Mouse (Mus musculus): ENCODE measurements around the gene Spp1. TPM values are rescaled to one million over a fixed set of nuclear protein-coding genes. Genes with fewer than 3 reads are reported as not detected.

Spp1 gene
- polyA plus RNA-seq, 1 experiment from 2014 or later, result 2.0 TPM

GRCm38 (mm10) chr5:104405051-104405450 lies 29.9 kb upstream of the Spp1 start:
- WGBS, result 73% methylated on average over 3 of the region's 3 CpGs
- no peak for ATAC-seq (ENCODE audit: insufficient number of reproducible peaks, low FRiP score)
- Histone ChIP-seq H3K9me3 (replicated peaks) (no peaks in the 10 kb centered on the region), H3K9ac (no peak overlapping the region), H3K4me3 (no peak overlapping the region), H3K27ac (ENCODE audit: poor library complexity, severe bottlenecking) (no peak overlapping the region), H3K27me3 (replicated peaks) (no peaks in the 10 kb centered on the region), H3K36me3 (no peaks in the 10 kb centered on the region), H3K4me2 (no peak overlapping the region), H3K4me1 (replicated peaks) (peaks cover 4% of the 10 kb centered on the region; the same call in 1 of the 2 replicates)

GRCm38 (mm10) chr5:104406756-104407155 lies 28.2 kb upstream of the Spp1 start:
- no peaks in the 10 kb centered on the region for H3K36me3 ChIP-seq
- WGBS, result 19% methylated on average over 3 of the region's 3 CpGs
- no peak overlapping the region for H3K9ac ChIP-seq
- H3K4me1 ChIP-seq (replicated peaks), result peaks cover 4% of the 10 kb centered on the region; the same call in 1 of the 2 replicates
- H3K27ac ChIP-seq (ENCODE audit: poor library complexity, severe bottlenecking), result no peak overlapping the region
- ATAC-seq (ENCODE audit: insufficient number of reproducible peaks, low FRiP score), result no peak
- H3K9me3 ChIP-seq (replicated peaks), result no peaks in the 10 kb centered on the region
- no peak overlapping the region for H3K4me3 ChIP-seq
- H3K27me3 ChIP-seq (replicated peaks), result no peaks in the 10 kb centered on the region
- no peak overlapping the region for H3K4me2 ChIP-seq

GRCm38 (mm10) chr5:104407541-104408231 lies 27.2 kb upstream of the Spp1 start:
- WGBS, result 55% methylated on average over 2 of the region's 2 CpGs
- Histone ChIP-seq H3K27ac (ENCODE audit: poor library complexity, severe bottlenecking) (no peak overlapping the region), H3K4me2 (no peak overlapping the region)

GRCm38 (mm10) chr5:104408549-104408948 lies 26.4 kb upstream of the Spp1 start:
- H3K27me3 ChIP-seq (replicated peaks), result no peaks in the 10 kb centered on the region
- no peaks in the 10 kb centered on the region for H3K36me3 ChIP-seq
- peaks cover 4% of the 10 kb centered on the region; the same call in 1 of the 2 replicates for H3K4me1 ChIP-seq (replicated peaks)
- H3K9ac ChIP-seq, result no peak overlapping the region
- 91% methylated on average over 7 of the region's 7 CpGs for WGBS
- no peak for ATAC-seq (ENCODE audit: insufficient number of reproducible peaks, low FRiP score)
- no peak overlapping the region for H3K4me2 ChIP-seq
- no peak overlapping the region for H3K27ac ChIP-seq (ENCODE audit: poor library complexity, severe bottlenecking)
- H3K4me3 ChIP-seq, result no peak overlapping the region
- H3K9me3 ChIP-seq (replicated peaks), result no peaks in the 10 kb centered on the region

More at GRCm38 (mm10) chr5:104407541-104408231, 27.2 kb upstream of the Spp1 start:
- no peaks in the 10 kb centered on the region for H3K27me3 ChIP-seq (replicated peaks)
- H3K9ac ChIP-seq, result no peak overlapping the region
- ATAC-seq (ENCODE audit: insufficient number of reproducible peaks, low FRiP score), result no peak
- H3K4me3 ChIP-seq, result no peak overlapping the region
- H3K9me3 ChIP-seq (replicated peaks), result no peaks in the 10 kb centered on the region
- H3K4me1 ChIP-seq (replicated peaks), result peaks cover 4% of the 10 kb centered on the region; the same call in 1 of the 2 replicates
- H3K36me3 ChIP-seq, result no peaks in the 10 kb centered on the region

- H3K27ac ChIP-seq (ENCODE audit: poor library complexity, severe bottlenecking), result no peak overlapping the region
- WGBS, result 75% methylated on average over 2 of the region's 2 CpGs
- no peak for ATAC-seq (ENCODE audit: insufficient number of reproducible peaks, low FRiP score)
Observed at GRCm38 (mm10) chr5:104415999-104416398, 18.9 kb upstream of the Spp1 start.

GRCm38 (mm10) chr5:104417028-104417427 lies 17.9 kb upstream of the Spp1 start:
- no peak overlapping the region for H3K4me3 ChIP-seq
- no peaks in the 10 kb centered on the region for H3K27me3 ChIP-seq (replicated peaks)
- 71% methylated on average over 3 of the region's 3 CpGs for WGBS

More at GRCm38 (mm10) chr5:104415999-104416398, 18.9 kb upstream of the Spp1 start:
- Histone ChIP-seq H3K4me1 (replicated peaks) (no peaks in the 10 kb centered on the region), H3K36me3 (no peaks in the 10 kb centered on the region), H3K9ac (no peak overlapping the region), H3K27me3 (replicated peaks) (no peaks in the 10 kb centered on the region), H3K4me2 (no peak overlapping the region), H3K9me3 (replicated peaks) (no peaks in the 10 kb centered on the region), H3K4me3 (no peak overlapping the region)

GRCm38 (mm10) chr5:104417721-104418120 lies 17.2 kb upstream of the Spp1 start:
- H3K9ac ChIP-seq, result no peak overlapping the region
- WGBS, result 85% methylated on average over 1 of the region's 1 CpGs
- H3K36me3 ChIP-seq, result no peaks in the 10 kb centered on the region
- no peak overlapping the region for H3K4me3 ChIP-seq
- no peak overlapping the region for H3K4me2 ChIP-seq
- H3K27me3 ChIP-seq (replicated peaks), result no peaks in the 10 kb centered on the region
- H3K9me3 ChIP-seq (replicated peaks), result no peaks in the 10 kb centered on the region
- ATAC-seq (ENCODE audit: insufficient number of reproducible peaks, low FRiP score), result no peak
- H3K27ac ChIP-seq (ENCODE audit: poor library complexity, severe bottlenecking), result no peak overlapping the region
- no peaks in the 10 kb centered on the region for H3K4me1 ChIP-seq (replicated peaks)

More at GRCm38 (mm10) chr5:104417028-104417427, 17.9 kb upstream of the Spp1 start:
- H3K36me3 ChIP-seq, result no peaks in the 10 kb centered on the region
- H3K27ac ChIP-seq (ENCODE audit: poor library complexity, severe bottlenecking), result no peak overlapping the region
- no peaks in the 10 kb centered on the region for H3K4me1 ChIP-seq (replicated peaks)
- H3K4me2 ChIP-seq, result no peak overlapping the region
- no peaks in the 10 kb centered on the region for H3K9me3 ChIP-seq (replicated peaks)
- ATAC-seq (ENCODE audit: insufficient number of reproducible peaks, low FRiP score), result no peak
- H3K9ac ChIP-seq, result no peak overlapping the region

GRCm38 (mm10) chr5:104422039-104422438 lies 12.9 kb upstream of the Spp1 start:
- Histone ChIP-seq H3K27me3 (replicated peaks) (no peaks in the 10 kb centered on the region), H3K4me1 (replicated peaks) (no peaks in the 10 kb centered on the region), H3K9ac (no peak overlapping the region), H3K27ac (ENCODE audit: poor library complexity, severe bottlenecking) (no peak overlapping the region), H3K9me3 (replicated peaks) (no peaks in the 10 kb centered on the region), H3K4me3 (no peak overlapping the region), H3K4me2 (no peak overlapping the region), H3K36me3 (no peaks in the 10 kb centered on the region)
- no peak for ATAC-seq (ENCODE audit: insufficient number of reproducible peaks, low FRiP score)
- WGBS, result 64% methylated on average over 2 of the region's 2 CpGs

GRCm38 (mm10) chr5:104423861-104424260 lies 11.1 kb upstream of the Spp1 start:
- Histone ChIP-seq H3K9ac (no peak overlapping the region), H3K4me2 (no peak overlapping the region), H3K4me1 (replicated peaks) (no peaks in the 10 kb centered on the region), H3K27me3 (replicated peaks) (no peaks in the 10 kb centered on the region), H3K4me3 (no peak overlapping the region), H3K36me3 (no peaks in the 10 kb centered on the region), H3K9me3 (replicated peaks) (no peaks in the 10 kb centered on the region), H3K27ac (ENCODE audit: poor library complexity, severe bottlenecking) (no peak overlapping the region)
- no peak for ATAC-seq (ENCODE audit: insufficient number of reproducible peaks, low FRiP score)
- 87% methylated on average over 3 of the region's 3 CpGs for WGBS

GRCm38 (mm10) chr5:104425949-104426348 lies 9.0 kb upstream of the Spp1 start:
- Histone ChIP-seq H3K9ac (no peak overlapping the region), H3K36me3 (no peaks in the 10 kb centered on the region), H3K4me3 (no peak overlapping the region), H3K27ac (ENCODE audit: poor library complexity, severe bottlenecking) (no peak overlapping the region), H3K4me1 (replicated peaks) (no peaks in the 10 kb centered on the region), H3K4me2 (no peak overlapping the region), H3K9me3 (replicated peaks) (no peaks in the 10 kb centered on the region), H3K27me3 (replicated peaks) (no peaks in the 10 kb centered on the region)
- WGBS, result 60% methylated on average over 8 of the region's 8 CpGs
- ATAC-seq (ENCODE audit: insufficient number of reproducible peaks, low FRiP score), result no peak

GRCm38 (mm10) chr5:104432886-104433285 lies 2.0 kb upstream of the Spp1 start:
- Histone ChIP-seq H3K27me3 (replicated peaks) (no peaks in the 10 kb centered on the region), H3K4me1 (replicated peaks) (peaks cover 6% of the 10 kb centered on the region; the same call in 1 of the 2 replicates), H3K4me3 (no peak overlapping the region), H3K9me3 (replicated peaks) (no peaks in the 10 kb centered on the region), H3K27ac (ENCODE audit: poor library complexity, severe bottlenecking) (no peak overlapping the region), H3K36me3 (no peaks in the 10 kb centered on the region), H3K4me2 (peak overlapping the region; percentile 42), H3K9ac (no peak overlapping the region)
- ATAC-seq (ENCODE audit: insufficient number of reproducible peaks, low FRiP score), result no peak
- WGBS, result 33% methylated on average over 12 of the region's 12 CpGs

All from heart, embryonic 12.5 days (tissue).